Mouse (Mus musculus) bone marrow macrophage, adult 2 months (primary cell): ENCODE measurements around the gene Commd7.

Source experiments
- CTCF ChIP-seq: IDR thresholded peaks from 2 replicates; pipeline ENCODE4 v1.5.1; 2012; ENCODE audit warnings: low read depth, mild to moderate bottlenecking, low read length, moderate library complexity
- POLR2A ChIP-seq: IDR thresholded peaks from 2 replicates; pipeline ENCODE4 v1.6.1; 2012; ENCODE audit warnings: mild to moderate bottlenecking, low read depth, low read length, borderline replicate concordance

DNA sequence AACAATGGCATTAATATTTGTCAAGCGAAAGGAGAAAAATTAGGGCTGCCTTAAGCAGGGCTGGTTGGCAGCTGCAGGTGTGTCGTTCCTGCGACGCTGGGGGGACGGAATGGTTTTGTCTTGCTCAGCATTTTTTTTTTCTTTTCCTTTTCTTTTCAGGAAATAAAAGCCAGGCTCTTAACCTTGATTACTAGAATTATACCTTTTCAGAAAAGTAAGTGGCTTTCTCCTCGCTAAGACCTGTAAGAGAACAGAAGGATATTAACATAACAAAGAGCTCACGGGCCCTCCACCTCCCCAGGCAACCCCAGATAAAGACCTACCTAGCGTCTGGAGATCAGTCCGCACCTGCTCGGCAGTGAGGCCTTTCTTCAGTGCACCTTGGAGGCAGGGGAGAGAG is 10.1 kb downstream of the Commd7 start:
- TF ChIP-seq CTCF (no peak), POLR2A (no peak)
